Mouse (Mus musculus): ENCODE results near the gene Krt14. TPM values are rescaled to one million over a fixed set of nuclear protein-coding genes. Genes with fewer than 3 reads are reported as not detected.

The Krt14 gene
- total and polyA plus RNA-seq, 3 experiments = not detected

GRCm38 (mm10) chr11:100157908-100158477, 49.4 kb downstream of the Krt14 start:
- Histone ChIP-seq H3K4me3 (ENCODE audit: control insufficient read depth in 1 of 2, insufficient read depth in 1 of 2, low read depth in 2 of 2, low read length in 2 of 2) (no peak overlapping the region), H3K9me3 (replicated peaks; ENCODE audit: insufficient read depth, low read length) (no peaks in the 10 kb centered on the region), H3K36me3 (ENCODE audit: control insufficient read depth in 1 of 2, insufficient read depth in 2 of 2, low read length in 2 of 2) (no peaks in the 10 kb centered on the region), H3K79me2 (ENCODE audit: control insufficient read depth, insufficient read depth, low read length, poor library complexity) (no peaks in the 10 kb centered on the region), H3K4me1 (ENCODE audit: control insufficient read depth in 1 of 2, insufficient read depth in 2 of 2, low read length in 2 of 2) (no peaks in the 10 kb centered on the region), H3K27ac (ENCODE audit: control insufficient read depth, low read depth, low read length) (no peak overlapping the region), H3K27me3 (ENCODE audit: control insufficient read depth in 1 of 2, insufficient read depth in 2 of 2, low read length in 2 of 2) (no peaks in the 10 kb centered on the region), H3K9ac (ENCODE audit: control insufficient read depth, low read depth, low read length, poor library complexity, severe bottlenecking) (no peak overlapping the region)
- no peak for DNase-seq (ENCODE audit: low read depth, low spot score)
- TF ChIP-seq TCF12 (IDR thresholded peaks at IDR 0.05; ENCODE audit: low read depth, low read length) = no peak
- TF ChIP-seq TAL1 (IDR thresholded peaks at IDR 0.05; ENCODE audit: low read length) = no peak

DNA sequence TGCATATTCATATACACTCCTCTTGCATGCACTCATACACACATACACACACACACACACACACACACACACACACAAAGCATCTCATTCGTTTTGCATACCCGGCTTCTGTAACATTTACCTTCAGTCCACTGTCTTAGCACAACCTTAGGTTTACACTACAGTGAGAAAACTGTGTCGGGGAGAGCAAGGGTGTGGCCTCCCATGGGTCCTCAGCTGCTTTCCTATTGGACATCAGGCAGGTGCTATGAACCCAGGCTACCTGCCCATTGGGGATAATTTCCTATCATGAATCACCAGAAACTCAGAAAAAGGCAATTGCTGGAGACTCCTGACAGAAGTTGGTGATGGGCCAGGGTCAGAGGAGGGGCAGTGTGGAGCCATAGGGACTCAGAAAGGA, 50.0 kb downstream of the Krt14 start:
- H3K4me1 ChIP-seq (ENCODE audit: control insufficient read depth in 1 of 2, insufficient read depth in 2 of 2, low read length in 2 of 2) = no peaks in the 10 kb centered on the region
- no peak for DNase-seq (ENCODE audit: low read depth, low spot score)
- no peaks in the 10 kb centered on the region for H3K9me3 ChIP-seq (replicated peaks; ENCODE audit: insufficient read depth, low read length)
- H3K36me3 ChIP-seq (ENCODE audit: control insufficient read depth in 1 of 2, insufficient read depth in 2 of 2, low read length in 2 of 2) = no peaks in the 10 kb centered on the region
- no peak overlapping the region for H3K27ac ChIP-seq (ENCODE audit: control insufficient read depth, low read depth, low read length)
- no peak overlapping the region for H3K4me3 ChIP-seq (ENCODE audit: control insufficient read depth in 1 of 2, insufficient read depth in 1 of 2, low read depth in 2 of 2, low read length in 2 of 2)
- TF ChIP-seq E2F4 (IDR thresholded peaks at IDR 0.05; ENCODE audit: borderline replicate concordance, low read depth, low read length) (no peak), JUND (IDR thresholded peaks at IDR 0.05; ENCODE audit: low read depth, low read length) (no peak), ZKSCAN1 (IDR thresholded peaks at IDR 0.05; ENCODE audit: low read depth, low read length) (no peak), HCFC1 (IDR thresholded peaks at IDR 0.05; ENCODE audit: low read depth, low read length) (no peak), TCF12 (IDR thresholded peaks at IDR 0.05; ENCODE audit: low read depth, low read length) (no peak), TBP (IDR thresholded peaks at IDR 0.05; ENCODE audit: low read depth, low read length) (no peak), KAT2A (conservative IDR thresholded peaks at IDR 0.05; ENCODE audit: low read depth, low read length) (no peak), ELF1 (IDR thresholded peaks at IDR 0.05; ENCODE audit: low read depth, low read length) (no peak), CHD2 (IDR thresholded peaks at IDR 0.05; ENCODE audit: low read length) (no peak), ETS1 (IDR thresholded peaks at IDR 0.05; ENCODE audit: low read depth, low read length) (no peak), RCOR1 (IDR thresholded peaks at IDR 0.05; ENCODE audit: low read depth, low read length) (no peak), RAD21 (IDR thresholded peaks at IDR 0.05; ENCODE audit: low read depth, low read length) (no peak), ZMIZ1 (IDR thresholded peaks at IDR 0.05; ENCODE audit: low read depth, low read length) (no peak), CTCF (IDR thresholded peaks at IDR 0.05 in 2 of 3, conservative IDR thresholded peaks at IDR 0.05 in 1 of 3; ENCODE audit: control insufficient read depth in 1 of 3, insufficient read depth in 1 of 3, low read depth in 2 of 3, low read length in 3 of 3, poor library complexity in 1 of 3, severe bottlenecking in 1 of 3) (no peak), NRF1 (IDR thresholded peaks at IDR 0.05; ENCODE audit: insufficient read depth, low read depth, low read length, poor library complexity, severe bottlenecking) (no peak), MAZ (IDR thresholded peaks at IDR 0.05; ENCODE audit: low read depth, low read length) (no peak), POLR2AphosphoS5 (IDR thresholded peaks at IDR 0.05; ENCODE audit: borderline replicate concordance, low read depth, low read length) (no peak), MAX (IDR thresholded peaks at IDR 0.05; ENCODE audit: low read length) (no peak)
- no peak overlapping the region for H3K9ac ChIP-seq (ENCODE audit: control insufficient read depth, low read depth, low read length, poor library complexity, severe bottlenecking)
- no peaks in the 10 kb centered on the region for H3K27me3 ChIP-seq (ENCODE audit: control insufficient read depth in 1 of 2, insufficient read depth in 2 of 2, low read length in 2 of 2)
- H3K79me2 ChIP-seq (ENCODE audit: control insufficient read depth, insufficient read depth, low read length, poor library complexity) = no peaks in the 10 kb centered on the region

Data from MEL (cell line).